Mouse (Mus musculus) fibroblast of lung, adult 2 months (primary cell): ENCODE data around the gene Nrsn2.
"Not testable (repeated sequence)": the region's sequence is repeated elsewhere in the genome, so short reads cannot be mapped to it uniquely, and the experiment has no call there.

Experiments
- DNase-seq: peaks from one replicate; pipeline ENCODE4 v3.0.0-alpha.2; 2011; ENCODE audit warnings: low read depth

The Nrsn2 gene

GRCm38 (mm10) chr2:152384191-152384590 is 7.8 kb upstream of the Nrsn2 start:
- no peak for DNase-seq

GRCm38 (mm10) chr2:152375652-152376344 is 640 bp downstream of the Nrsn2 start:
- DNase-seq = no peak

GRCm38 (mm10) chr2:152373547-152373946 is 2.9 kb downstream of the Nrsn2 start:
- DNase-seq = no peak

GRCm38 (mm10) chr2:152372661-152373060 is 3.8 kb downstream of the Nrsn2 start:
- DNase-seq = no peak

GRCm38 (mm10) chr2:152372104-152372503 is 4.3 kb downstream of the Nrsn2 start:
- DNase-seq = no peak

- no peak for DNase-seq
These were observed 7.8 kb downstream of the Nrsn2 start for GRCm38 (mm10) chr2:152368532-152369140.

GRCm38 (mm10) chr2:152367917-152368316 is 8.5 kb downstream of the Nrsn2 start:
- no peak for DNase-seq

- peak; percentile 73 for DNase-seq
These were observed 12.9 kb downstream of the Nrsn2 start for GRCm38 (mm10) chr2:152363245-152364147.

- no peak for DNase-seq
These were observed 15.2 kb downstream of the Nrsn2 start for GRCm38 (mm10) chr2:152361193-152361592.

GRCm38 (mm10) chr2:152360271-152360775 is 16.1 kb downstream of the Nrsn2 start:
- no peak for DNase-seq

- DNase-seq = no peak
These were observed 16.8 kb downstream of the Nrsn2 start for GRCm38 (mm10) chr2:152359616-152360015.

GRCm38 (mm10) chr2:152358977-152359376 is 17.5 kb downstream of the Nrsn2 start:
- not testable (repeated sequence) for DNase-seq

GRCm38 (mm10) chr2:152357254-152357653 is 19.2 kb downstream of the Nrsn2 start:
- DNase-seq = no peak

- peak; percentile 88 for DNase-seq
These were observed 26.4 kb downstream of the Nrsn2 start for GRCm38 (mm10) chr2:152349842-152350540.

GRCm38 (mm10) chr2:152349205-152349604 is 27.2 kb downstream of the Nrsn2 start:
- DNase-seq = no peak

GRCm38 (mm10) chr2:152347722-152348121 is 28.7 kb downstream of the Nrsn2 start:
- DNase-seq = no peak

GRCm38 (mm10) chr2:152346776-152347465 is 29.5 kb downstream of the Nrsn2 start:
- no peak for DNase-seq

GRCm38 (mm10) chr2:152345393-152345792 is 31.0 kb downstream of the Nrsn2 start:
- no peak for DNase-seq

- no peak for DNase-seq
These were observed 31.5 kb downstream of the Nrsn2 start for GRCm38 (mm10) chr2:152344909-152345308.

GRCm38 (mm10) chr2:152344361-152344760 is 32.1 kb downstream of the Nrsn2 start:
- no peak for DNase-seq
